Mouse (Mus musculus) hindbrain, embryonic 12.5 days (tissue): ENCODE results near the gene Slc25a36. TPM values are rescaled to one million over a fixed set of nuclear protein-coding genes. Genes with fewer than 3 reads are reported as not detected.

Experiments used
- ATAC-seq: fragments of 200-750 bp; cut with Nextera tagmentation; 2 replicates; pipeline ENCODE4 v1.8.0; 2017; ENCODE audit warnings: moderate TSS enrichment; ENCODE audit not compliant: low FRiP score
- H3K27ac ChIP-seq: fragments of 300-500 bp; sonication (generic); 2 replicates; pipeline ENCODE4 v1.5.1; 2016; ENCODE audit warnings: mild to moderate bottlenecking
- H3K27me3 ChIP-seq: fragments of 300-500 bp; sonication (generic); 2 replicates; pipeline ENCODE4 v1.6.1; 2016; ENCODE audit warnings: mild to moderate bottlenecking
- H3K36me3 ChIP-seq: fragments of 300-500 bp; sonication (generic); 2 replicates; pipeline ENCODE4 v1.6.1; 2016; ENCODE audit warnings: mild to moderate bottlenecking
- H3K4me1 ChIP-seq: fragments of 300-500 bp; sonication (generic); 2 replicates; pipeline ENCODE4 v1.6.1; 2016
- H3K4me2 ChIP-seq: fragments of 300-500 bp; sonication (generic); replicated peaks from 2 replicates; pipeline ENCODE4 v1.6.1; 2016; ENCODE audit warnings: mild to moderate bottlenecking
- H3K4me3 ChIP-seq: fragments of 300-500 bp; sonication (generic); 2 replicates; pipeline ENCODE4 v1.5.1; 2016; ENCODE audit warnings: mild to moderate bottlenecking
- H3K9ac ChIP-seq: fragments of 300-500 bp; sonication (generic); 2 replicates; pipeline ENCODE4 v1.6.1; 2016; ENCODE audit warnings: mild to moderate bottlenecking, moderate library complexity
- H3K9me3 ChIP-seq: fragments of 300-500 bp; sonication (generic); replicated peaks from 2 replicates; pipeline ENCODE4 v1.6.1; 2016; ENCODE audit warnings: mild to moderate bottlenecking
- WGBS: fragments of 180-500 bp; shearing (Covaris S2); methylation state at CpG from one replicate; pipeline ENCODE4 v1.1.7; 2016; 5-methylcytosine and 5-hydroxymethylcytosine counted together
- polyA plus RNA-seq: library from polyadenylated mRNA; unstranded; fragments of >200 nt; fragmentation: Nextera tagmentation; extraction: Ambion mirVana; gene quantifications from 2 replicates; pipeline ENCODE4 v1.2.1, GENCODE M21; 2016

Gene Slc25a36
- polyA plus RNA-seq, 1 experiment from 2014 or later: 99.8 TPM

DNA sequence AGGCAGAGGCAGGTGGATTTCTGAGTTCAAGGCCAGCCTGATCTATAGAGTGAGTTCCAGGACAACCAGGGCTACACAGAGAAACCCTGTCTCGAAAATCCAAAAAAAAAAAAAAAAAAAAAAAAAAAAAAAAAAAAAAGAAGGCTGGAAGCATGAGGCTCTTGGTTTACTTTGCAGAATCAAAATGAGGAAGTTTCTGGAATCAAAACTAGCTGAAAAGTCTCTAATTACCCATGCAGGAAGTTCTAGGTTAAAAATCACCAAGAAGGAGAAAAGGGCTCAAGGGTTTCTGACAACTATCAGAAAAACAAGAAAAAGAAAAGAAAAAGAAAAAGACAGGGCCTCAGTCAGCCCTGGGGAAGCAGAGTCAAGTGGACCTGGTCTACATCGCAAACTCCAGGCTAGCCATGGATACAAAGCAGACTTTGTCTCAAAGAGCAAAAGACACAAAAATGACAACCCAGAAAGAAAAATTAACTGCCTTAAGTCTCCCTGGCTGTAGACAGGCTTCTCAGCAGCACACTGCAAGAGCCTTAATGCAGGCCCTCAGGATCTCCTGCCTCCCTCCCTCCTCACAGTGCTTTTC lies 5.5 kb downstream of the Slc25a36 start:
- peaks cover 17% of the 10 kb centered on the region for H3K4me1 ChIP-seq
- H3K4me2 ChIP-seq: no peak overlapping the region
- no peak overlapping the region for H3K27ac ChIP-seq
- no peak overlapping the region for H3K4me3 ChIP-seq
- no peak overlapping the region for H3K9ac ChIP-seq
- 84% methylated on average over 2 of the region's 2 CpGs for WGBS
- H3K9me3 ChIP-seq: no peaks in the 10 kb centered on the region
- no peaks in the 10 kb centered on the region for H3K36me3 ChIP-seq
- no peak for ATAC-seq
- no peaks in the 10 kb centered on the region for H3K27me3 ChIP-seq

DNA sequence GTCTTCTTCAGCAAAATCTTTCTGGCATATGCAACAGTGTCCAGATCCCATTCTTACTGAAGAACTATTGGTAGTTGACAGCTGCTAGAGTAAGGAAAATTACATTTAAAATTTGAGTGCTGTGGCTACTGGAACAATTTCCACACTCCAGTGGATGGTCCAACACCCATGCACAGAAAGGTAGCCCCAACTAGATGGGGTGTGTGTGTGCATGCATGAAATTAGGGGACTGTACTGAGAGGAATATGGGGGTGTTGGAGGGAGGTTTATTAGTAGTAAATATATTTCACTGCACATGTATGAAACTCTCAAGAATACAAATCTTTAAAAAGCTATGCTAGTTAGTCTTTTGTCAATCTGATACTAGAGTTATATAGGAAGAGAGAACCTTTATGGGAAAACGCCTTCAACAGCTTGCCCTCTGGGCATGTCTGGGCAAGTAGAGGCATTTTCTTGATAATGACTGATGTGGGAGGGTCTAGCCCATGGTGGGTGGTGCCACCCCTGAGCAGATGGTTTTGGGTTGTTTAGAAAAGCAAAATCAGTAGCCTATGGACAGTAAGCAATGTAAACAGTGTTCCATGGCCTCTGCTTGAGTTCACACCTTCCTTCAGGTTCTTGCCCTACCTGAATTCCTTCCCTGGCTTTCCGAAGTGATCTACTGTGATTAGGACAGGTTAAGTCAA lies 7.4 kb downstream of the Slc25a36 start:
- no peaks in the 10 kb centered on the region for H3K27me3 ChIP-seq
- H3K9ac ChIP-seq: no peak overlapping the region
- peaks cover 5% of the 10 kb centered on the region; the same call in 1 of the 2 replicates for H3K4me1 ChIP-seq
- no peaks in the 10 kb centered on the region for H3K36me3 ChIP-seq
- WGBS: 86% methylated on average over 2 of the region's 2 CpGs
- no peak overlapping the region for H3K4me2 ChIP-seq
- no peaks in the 10 kb centered on the region for H3K9me3 ChIP-seq
- H3K27ac ChIP-seq: no peak overlapping the region
- no peak overlapping the region for H3K4me3 ChIP-seq
- ATAC-seq: no peak

DNA sequence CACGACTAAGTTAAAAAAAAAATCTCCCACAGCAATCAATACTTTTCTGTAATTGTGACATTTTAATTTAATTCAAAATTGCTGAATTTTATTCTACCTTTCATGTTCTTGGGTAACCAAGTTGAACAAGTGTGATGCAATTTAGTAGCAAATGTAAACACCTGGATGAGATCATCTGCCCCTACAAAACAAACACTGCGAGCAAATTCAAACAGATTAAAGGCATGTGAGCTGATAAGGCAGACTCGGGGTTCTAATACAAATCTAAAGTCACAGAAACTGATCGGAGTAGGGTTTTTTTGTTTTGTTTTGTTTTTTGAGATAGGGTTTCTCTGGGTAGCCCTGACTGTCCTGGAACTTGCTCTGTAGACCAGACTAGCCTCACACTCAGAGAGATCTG lies 12.0 kb downstream of the Slc25a36 start:
- WGBS: 89% methylated on average over 4 of the region's 4 CpGs
- no peak for ATAC-seq

DNA sequence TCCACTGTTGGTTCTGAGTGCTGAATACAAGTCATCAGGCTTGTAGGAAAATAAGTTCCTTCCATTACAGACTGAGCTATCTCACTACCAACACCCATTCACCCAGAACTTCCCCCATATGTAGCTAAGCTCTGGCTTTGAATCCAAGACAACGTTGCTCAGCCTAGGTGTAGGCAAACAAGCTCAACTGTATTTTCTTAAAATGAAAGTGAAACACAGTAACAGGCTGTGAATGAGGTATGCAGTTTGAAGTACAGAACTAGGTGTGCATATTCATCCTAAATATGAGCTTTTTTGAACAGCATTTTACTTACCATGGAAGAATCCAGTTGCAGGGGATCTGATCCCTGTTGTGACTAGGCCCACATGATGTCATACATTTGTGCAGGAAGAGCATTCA lies 14.8 kb downstream of the Slc25a36 start:
- Histone ChIP-seq H3K36me3 (peaks cover 41% of the 10 kb centered on the region), H3K27me3 (no peaks in the 10 kb centered on the region), H3K9me3 (no peaks in the 10 kb centered on the region), H3K4me3 (no peak overlapping the region), H3K4me1 (no peaks in the 10 kb centered on the region), H3K4me2 (no peak overlapping the region), H3K9ac (no peak overlapping the region), H3K27ac (no peak overlapping the region)
- 87% methylated on average over 1 of the region's 1 CpGs for WGBS
- ATAC-seq: no peak

More for the DNA sequence above, 12.0 kb downstream of the Slc25a36 start:
- H3K4me3 ChIP-seq: no peak overlapping the region
- no peaks in the 10 kb centered on the region for H3K9me3 ChIP-seq
- H3K9ac ChIP-seq: no peak overlapping the region
- peaks cover 29% of the 10 kb centered on the region for H3K36me3 ChIP-seq
- no peak overlapping the region for H3K4me2 ChIP-seq
- no peaks in the 10 kb centered on the region for H3K27me3 ChIP-seq
- no peak overlapping the region for H3K27ac ChIP-seq
- peaks cover 5% of the 10 kb centered on the region; the same call in 1 of the 2 replicates for H3K4me1 ChIP-seq

DNA sequence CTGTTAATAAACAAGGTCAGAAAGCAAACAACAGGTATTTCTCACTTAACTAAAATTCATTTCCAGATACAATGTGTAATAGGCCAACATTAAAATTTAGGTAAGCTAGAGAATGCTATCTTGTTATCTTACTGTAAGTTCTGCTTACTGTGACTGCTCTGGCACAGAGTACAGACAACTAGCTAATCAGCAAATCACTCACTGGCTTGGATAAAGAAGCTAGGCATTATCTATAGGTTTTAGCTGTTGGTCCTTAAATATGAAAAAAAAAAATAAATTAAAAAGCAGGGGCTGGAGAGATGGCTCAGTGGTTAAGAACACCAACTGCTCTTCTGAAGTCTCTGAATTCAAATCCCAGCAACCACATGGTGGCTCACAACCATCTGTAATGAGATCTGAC lies 23.1 kb downstream of the Slc25a36 start:
- Histone ChIP-seq H3K36me3 (peaks cover 20% of the 10 kb centered on the region), H3K9ac (no peak overlapping the region), H3K4me2 (no peak overlapping the region), H3K9me3 (no peaks in the 10 kb centered on the region), H3K27ac (no peak overlapping the region), H3K27me3 (no peaks in the 10 kb centered on the region), H3K4me1 (no peaks in the 10 kb centered on the region), H3K4me3 (no peak overlapping the region)
- ATAC-seq: no peak

DNA sequence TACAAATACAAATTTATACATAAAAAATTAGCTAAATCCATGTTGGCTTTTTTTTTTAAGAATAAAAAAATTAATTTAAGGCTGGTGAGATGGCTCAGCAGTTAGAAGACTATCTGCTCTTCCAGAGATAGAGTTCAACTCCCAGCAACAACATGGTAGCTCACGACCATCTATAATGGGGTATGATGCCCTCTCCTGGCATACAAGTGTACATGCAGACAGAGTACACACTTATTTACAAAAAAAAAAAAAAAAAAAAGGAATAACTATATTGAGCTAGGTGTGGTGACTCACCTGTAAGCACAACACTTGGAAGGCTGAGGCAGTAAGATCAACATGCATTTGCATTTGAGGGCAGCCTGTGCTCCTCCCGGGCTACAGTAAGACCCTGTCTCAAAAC lies 26.3 kb downstream of the Slc25a36 start:
- peaks cover 24% of the 10 kb centered on the region for H3K36me3 ChIP-seq
- ATAC-seq: no peak

DNA sequence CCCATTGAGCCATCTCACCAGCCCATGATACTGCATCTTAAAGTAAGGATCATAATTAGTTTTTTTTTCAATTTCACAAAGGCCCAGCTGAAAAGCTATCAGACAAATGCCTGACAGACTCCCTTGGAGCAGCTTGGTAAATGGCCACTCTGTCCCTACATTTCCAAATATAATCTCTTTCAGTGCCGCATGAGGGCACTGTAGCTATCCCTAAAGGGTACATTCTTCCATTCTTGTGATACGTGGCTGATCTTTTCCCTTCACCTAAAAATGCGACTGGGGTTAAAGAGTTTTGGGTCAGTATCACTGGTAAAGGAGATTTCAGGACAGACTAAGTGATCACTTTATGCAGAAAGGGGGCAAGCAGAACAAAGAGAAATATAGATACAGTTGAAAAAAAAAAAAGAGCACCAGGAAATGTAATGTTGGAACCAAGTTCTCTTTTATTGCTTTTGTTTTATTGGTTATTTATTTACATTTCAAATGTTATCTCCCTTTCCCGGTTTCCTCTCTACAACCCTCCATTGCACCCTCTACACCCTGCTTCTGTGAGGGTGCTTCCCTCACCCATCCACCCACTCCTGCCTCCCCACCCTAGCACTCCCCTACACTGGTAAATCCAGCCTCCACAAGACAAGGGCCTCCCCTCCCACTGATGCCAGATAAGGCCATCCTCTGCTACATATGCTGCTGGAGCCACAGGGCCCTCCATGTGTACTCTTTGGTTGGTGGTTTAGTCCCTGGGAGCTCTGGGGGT lies 29.7 kb downstream of the Slc25a36 start:
- H3K4me1 ChIP-seq: no peaks in the 10 kb centered on the region
- no peaks in the 10 kb centered on the region for H3K9me3 ChIP-seq
- no peaks in the 10 kb centered on the region for H3K27me3 ChIP-seq
- no peak for ATAC-seq
- H3K9ac ChIP-seq: no peak overlapping the region
- no peak overlapping the region for H3K4me3 ChIP-seq
- H3K36me3 ChIP-seq: peaks cover 23% of the 10 kb centered on the region
- WGBS: 85% methylated on average over 4 of the region's 4 CpGs
- H3K4me2 ChIP-seq: no peak overlapping the region
- no peak overlapping the region for H3K27ac ChIP-seq

More for the DNA sequence above, 26.3 kb downstream of the Slc25a36 start:
- Histone ChIP-seq H3K4me2 (no peak overlapping the region), H3K4me1 (no peaks in the 10 kb centered on the region), H3K27ac (no peak overlapping the region), H3K9me3 (no peaks in the 10 kb centered on the region), H3K4me3 (no peak overlapping the region), H3K27me3 (no peaks in the 10 kb centered on the region), H3K9ac (no peak overlapping the region)
- 88% methylated on average over 2 of the region's 2 CpGs for WGBS

DNA sequence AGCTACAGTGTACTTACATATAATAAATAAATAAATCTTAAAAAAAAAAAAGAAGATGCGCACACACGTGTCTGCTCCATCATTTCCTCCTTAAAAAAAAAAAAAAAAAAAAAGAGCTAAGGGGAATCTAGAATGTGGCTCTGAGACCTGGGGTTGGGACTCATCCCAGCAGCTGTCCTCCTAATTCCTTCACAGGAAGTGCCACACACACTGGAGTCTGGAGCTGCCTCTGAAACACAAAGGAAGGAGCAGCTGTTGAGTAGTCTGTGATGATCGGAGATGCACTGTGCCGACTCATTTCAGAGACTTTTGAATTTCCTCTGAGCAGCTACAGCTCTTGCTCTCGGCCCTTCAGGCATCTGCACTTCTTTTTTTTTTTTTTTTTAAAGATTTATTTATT lies 41.0 kb downstream of the Slc25a36 start:
- Histone ChIP-seq H3K9ac (no peak overlapping the region), H3K4me2 (no peak overlapping the region), H3K4me3 (no peak overlapping the region), H3K36me3 (peaks cover 2% of the 10 kb centered on the region; the same call in 1 of the 2 replicates), H3K27ac (no peak overlapping the region), H3K27me3 (no peaks in the 10 kb centered on the region), H3K9me3 (no peaks in the 10 kb centered on the region), H3K4me1 (peaks cover 18% of the 10 kb centered on the region)
- no peak for ATAC-seq
- WGBS: 90% methylated on average over 5 of the region's 5 CpGs

DNA sequence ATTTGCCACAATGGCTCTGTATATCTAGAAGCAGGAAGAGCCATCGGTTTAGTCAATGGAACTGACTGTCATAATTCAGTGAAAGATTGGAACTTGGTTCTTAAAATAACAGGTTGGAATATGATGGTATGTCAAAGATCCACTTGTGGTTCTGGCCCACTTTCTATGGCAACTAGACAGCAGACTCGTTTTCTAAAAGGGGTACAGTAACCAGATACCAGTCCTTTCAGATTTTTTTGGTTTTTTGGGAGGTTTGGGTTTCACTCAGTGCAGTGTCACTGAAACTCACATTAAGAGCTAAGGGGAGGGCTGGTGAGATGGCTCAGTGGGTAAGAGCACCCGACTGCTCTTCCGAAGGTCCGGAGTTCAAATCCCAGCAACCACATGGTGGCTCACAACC lies 41.5 kb downstream of the Slc25a36 start:
- no peak overlapping the region for H3K27ac ChIP-seq
- WGBS: 87% methylated on average over 5 of the region's 5 CpGs
- H3K27me3 ChIP-seq: no peaks in the 10 kb centered on the region
- H3K4me1 ChIP-seq: peaks cover 18% of the 10 kb centered on the region
- no peak for ATAC-seq
- no peaks in the 10 kb centered on the region for H3K36me3 ChIP-seq
- H3K9ac ChIP-seq: no peak overlapping the region
- H3K4me2 ChIP-seq: no peak overlapping the region
- no peaks in the 10 kb centered on the region for H3K9me3 ChIP-seq
- no peak overlapping the region for H3K4me3 ChIP-seq

DNA sequence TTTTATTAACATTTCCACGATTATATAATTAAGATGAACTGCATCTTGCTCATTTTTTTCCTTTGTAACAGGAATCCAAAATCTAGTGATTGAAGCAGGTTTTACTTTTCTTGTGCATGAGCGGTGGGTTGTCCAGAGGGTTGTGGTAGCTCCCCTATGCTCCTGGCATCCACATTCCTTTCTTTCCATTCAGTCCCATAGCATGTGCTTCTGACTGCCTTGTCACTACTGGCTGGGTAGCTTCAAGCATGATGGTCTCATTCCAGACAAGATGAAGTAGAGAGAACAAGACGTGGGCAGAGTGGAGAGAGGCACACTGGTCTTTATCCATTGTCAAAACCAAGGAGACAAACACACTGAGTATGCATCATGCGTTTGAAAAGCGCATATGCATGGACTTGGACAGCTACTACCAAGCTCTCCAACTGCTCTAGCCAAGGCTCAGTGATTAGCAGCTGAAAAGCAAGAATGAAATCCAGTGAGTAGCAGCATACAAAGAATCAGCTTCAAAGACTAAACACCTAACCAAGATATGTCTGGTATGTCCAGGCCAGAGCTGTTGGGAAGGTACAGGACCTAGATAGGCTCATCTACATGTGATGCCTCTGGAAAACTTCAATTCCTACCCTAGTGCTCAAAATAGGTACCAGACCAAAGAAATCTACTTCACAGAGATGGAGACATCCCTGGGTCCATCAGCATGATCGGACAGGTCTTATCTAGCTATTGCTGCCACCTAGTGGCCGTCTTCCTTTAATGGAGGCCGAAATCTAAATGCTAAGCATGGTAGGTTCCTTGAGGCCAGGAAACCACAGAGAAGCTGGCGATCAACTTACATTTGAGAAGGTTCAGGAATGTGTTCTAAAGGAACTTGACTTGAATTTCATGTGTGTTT lies 42.5 kb downstream of the Slc25a36 start:
- Histone ChIP-seq H3K27ac (no peak overlapping the region), H3K4me1 (peaks cover 18% of the 10 kb centered on the region), H3K9ac (no peak overlapping the region), H3K27me3 (no peaks in the 10 kb centered on the region), H3K4me2 (no peak overlapping the region), H3K36me3 (no peaks in the 10 kb centered on the region), H3K9me3 (no peaks in the 10 kb centered on the region), H3K4me3 (no peak overlapping the region)
- 53% methylated on average over 9 of the region's 9 CpGs for WGBS
- peak; percentile 79 for ATAC-seq

DNA sequence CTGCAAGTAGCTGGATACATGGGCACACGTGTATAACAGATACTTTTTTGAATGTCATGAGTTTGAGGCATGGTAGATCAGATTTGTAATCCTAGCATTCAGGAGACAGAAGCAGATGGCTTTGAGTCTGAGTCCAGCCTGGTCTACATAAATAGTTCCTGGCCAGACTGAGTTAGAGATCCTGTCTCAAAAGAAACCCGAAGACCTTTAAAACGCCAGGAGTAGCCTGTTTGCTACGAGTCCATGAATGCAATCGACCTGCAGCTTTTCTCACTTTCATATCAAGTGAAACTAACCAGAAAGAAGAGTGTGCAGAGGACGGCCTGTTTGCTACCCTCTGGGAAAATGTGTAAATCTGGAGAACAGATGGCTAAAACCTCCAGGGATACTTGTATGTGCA lies 43.2 kb downstream of the Slc25a36 start:
- H3K4me2 ChIP-seq: no peak overlapping the region
- 76% methylated on average over 6 of the region's 6 CpGs for WGBS
- peaks cover 18% of the 10 kb centered on the region for H3K4me1 ChIP-seq
- no peaks in the 10 kb centered on the region for H3K9me3 ChIP-seq
- no peak overlapping the region for H3K9ac ChIP-seq
- no peak overlapping the region for H3K27ac ChIP-seq
- no peak for ATAC-seq
- H3K4me3 ChIP-seq: no peak overlapping the region
- no peaks in the 10 kb centered on the region for H3K36me3 ChIP-seq
- no peaks in the 10 kb centered on the region for H3K27me3 ChIP-seq

DNA sequence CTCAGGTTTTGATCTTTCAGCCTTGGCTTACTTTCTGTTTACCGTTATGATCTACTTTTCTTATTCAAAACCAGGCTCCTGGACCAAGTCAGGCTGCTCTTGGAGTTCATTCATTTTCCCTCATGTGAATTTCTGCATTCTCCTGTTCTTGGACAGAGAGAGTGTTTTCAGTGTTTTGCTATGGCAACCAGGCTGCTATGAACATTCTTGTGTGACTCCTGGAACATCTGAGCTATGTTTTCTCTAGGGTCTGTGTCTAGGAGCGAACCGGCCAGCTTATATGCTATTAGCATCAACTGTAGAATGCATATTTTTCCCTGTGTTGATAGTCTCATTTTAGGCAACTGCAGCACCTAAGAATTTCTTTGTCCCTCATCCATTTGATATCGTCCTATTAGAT lies 45.1 kb downstream of the Slc25a36 start:
- Histone ChIP-seq H3K36me3 (no peaks in the 10 kb centered on the region), H3K27me3 (no peaks in the 10 kb centered on the region), H3K4me3 (no peak overlapping the region), H3K27ac (no peak overlapping the region), H3K4me1 (peaks cover 18% of the 10 kb centered on the region), H3K9me3 (no peaks in the 10 kb centered on the region), H3K9ac (no peak overlapping the region), H3K4me2 (no peak overlapping the region)
- no peak for ATAC-seq
- 65% methylated on average over 4 of the region's 4 CpGs for WGBS
